Mouse (Mus musculus) CH12.LX (cell line): ENCODE measurements around the gene Zbtb37. TPM values are rescaled to one million over a fixed set of nuclear protein-coding genes. Genes with fewer than 3 reads are reported as not detected.

ENCODE experiments used
- DNase-seq: peaks from one replicate; pipeline ENCODE4 v3.0.0-alpha.2; 2013; ENCODE audit errors: extremely low read depth
- H3K27ac ChIP-seq: 2 replicates; pipeline ENCODE4 v1.5.1; 2012; ENCODE audit warnings: low read depth, mild to moderate bottlenecking, control low read depth, moderate library complexity; ENCODE audit not compliant: insufficient read depth
- H3K27me3 ChIP-seq: replicated peaks from 2 replicates; pipeline ENCODE3; 2012; ENCODE audit warnings: inconsistent platforms
- H3K36me3 ChIP-seq, 2 experiments: replicated peaks in 1 of 2; 2 replicates each; pipeline versions ENCODE3 to v1.6.1; 2012; ENCODE audit warnings: inconsistent platforms in 1 of 2, low read length in 1 of 2, mild to moderate bottlenecking in 1 of 2, mixed read lengths in 1 of 2, moderate library complexity in 1 of 2; ENCODE audit not compliant: control insufficient read depth in 1 of 2, insufficient read depth in 1 of 2
- H3K4me1 ChIP-seq, 2 experiments: 2 replicates each; pipeline ENCODE4 v1.6.1; 2012; ENCODE audit warnings: inconsistent platforms in 1 of 2, moderate library complexity in 1 of 2; ENCODE audit not compliant: insufficient read depth in 2 of 2, control insufficient read depth in 1 of 2
- H3K4me2 ChIP-seq: 2 replicates; pipeline ENCODE4 v1.6.1; 2012; ENCODE audit warnings: low read depth, mild to moderate bottlenecking, control low read depth; ENCODE audit not compliant: poor library complexity, insufficient read depth, severe bottlenecking
- H3K4me3 ChIP-seq, 3 experiments: fragments of 150-350 bp in 1 of 3; sonication (generic) in 1 of 3; replicated peaks in 1 of 3; 2 replicates each; pipeline versions ENCODE3 to v1.5.1; 2011 to 2012; ENCODE audit warnings: low read depth in 2 of 3, low read length in 2 of 3, mild to moderate bottlenecking in 2 of 3, moderate library complexity in 2 of 3, control low read depth in 1 of 3, improper control_type of control experiment in 1 of 3, inconsistent platforms in 1 of 3, mixed read lengths in 1 of 3; ENCODE audit not compliant: poor library complexity in 1 of 3
- H3K79me2 ChIP-seq: replicated peaks from 2 replicates; pipeline ENCODE4 v1.6.1; 2012; ENCODE audit warnings: mild to moderate bottlenecking, moderate library complexity; ENCODE audit not compliant: control insufficient read depth, poor library complexity, insufficient read depth, severe bottlenecking; ENCODE audit errors: extremely low read depth
- H3K9ac ChIP-seq: 2 replicates; pipeline ENCODE4 v1.6.1; 2012; ENCODE audit warnings: low read depth, mild to moderate bottlenecking, control low read depth, moderate library complexity; ENCODE audit not compliant: insufficient read depth
- H3K9me3 ChIP-seq: replicated peaks from 2 replicates; pipeline ENCODE3; 2012; ENCODE audit warnings: low read length, inconsistent platforms, mixed read lengths
- CHD2 ChIP-seq: IDR thresholded peaks from 2 replicates; pipeline ENCODE4 v1.6.1; 2011; ENCODE audit warnings: low read length, improper control_type of control experiment
- ELF1 ChIP-seq: IDR thresholded peaks from 2 replicates; pipeline ENCODE4 v1.6.1; 2014; ENCODE audit warnings: low read depth, mild to moderate bottlenecking, inconsistent platforms, low read length, improper control_type of control experiment
- EP300 ChIP-seq: IDR thresholded peaks from 2 replicates; pipeline ENCODE4 v1.6.1; 2011; ENCODE audit warnings: low read length, improper control_type of control experiment
- HCFC1 ChIP-seq: IDR thresholded peaks from 2 replicates; pipeline ENCODE4 v1.6.1; 2012; ENCODE audit warnings: low read depth, mild to moderate bottlenecking, inconsistent platforms, low read length, improper control_type of control experiment
- JUN ChIP-seq: IDR thresholded peaks from 2 replicates; pipeline ENCODE4 v1.6.1; 2011; ENCODE audit warnings: low read depth, mild to moderate bottlenecking, low read length, improper control_type of control experiment, moderate library complexity; ENCODE audit not compliant: insufficient read depth
- JUND ChIP-seq: conservative IDR thresholded peaks from 2 replicates; pipeline ENCODE4 v1.6.1; 2011; ENCODE audit warnings: low read depth, low read length, improper control_type of control experiment
- MAX ChIP-seq: IDR thresholded peaks from 2 replicates; pipeline ENCODE4 v1.6.1; 2011; ENCODE audit warnings: low read length, improper control_type of control experiment
- MAZ ChIP-seq: IDR thresholded peaks from 2 replicates; pipeline ENCODE4 v1.6.1; 2012; ENCODE audit warnings: low read depth, mild to moderate bottlenecking, inconsistent platforms, low read length, improper control_type of control experiment, moderate library complexity
- MXI1 ChIP-seq: IDR thresholded peaks from 2 replicates; pipeline ENCODE4 v1.6.1; 2011; ENCODE audit warnings: mild to moderate bottlenecking, low read depth, low read length, improper control_type of control experiment
- MYC ChIP-seq: IDR thresholded peaks from 2 replicates; pipeline ENCODE4 v1.6.1; 2011; ENCODE audit warnings: low read depth, mild to moderate bottlenecking, improper control_type of control experiment, low read length
- NRF1 ChIP-seq: IDR thresholded peaks from 2 replicates; pipeline ENCODE4 v1.6.1; 2014; ENCODE audit warnings: low read depth, mild to moderate bottlenecking, inconsistent platforms, low read length, improper control_type of control experiment, moderate library complexity
- POLR2A ChIP-seq: IDR thresholded peaks from 2 replicates; pipeline ENCODE4 v1.6.1; 2011; ENCODE audit warnings: low read depth, mild to moderate bottlenecking, improper control_type of control experiment, low read length
- SMC3 ChIP-seq: IDR thresholded peaks from 2 replicates; pipeline ENCODE4 v1.6.1; 2011; ENCODE audit warnings: low read depth, low read length, improper control_type of control experiment
- TBP ChIP-seq: conservative IDR thresholded peaks from 2 replicates; pipeline ENCODE4 v1.6.1; 2011; ENCODE audit warnings: low read depth, low read length, improper control_type of control experiment
- USF1 ChIP-seq: IDR thresholded peaks from 2 replicates; pipeline ENCODE4 v1.6.1; 2014; ENCODE audit warnings: low read depth, mild to moderate bottlenecking, inconsistent platforms, low read length, improper control_type of control experiment
- ZC3H11A ChIP-seq: IDR thresholded peaks from 2 replicates; pipeline ENCODE4 v1.6.1; 2012; ENCODE audit warnings: low read depth, mild to moderate bottlenecking, inconsistent platforms, low read length, improper control_type of control experiment
- ZKSCAN1 ChIP-seq: IDR thresholded peaks from 2 replicates; pipeline ENCODE4 v1.6.1; 2012; ENCODE audit warnings: low read depth, inconsistent platforms, low read length, improper control_type of control experiment, borderline replicate concordance
- ZMIZ1 ChIP-seq: IDR thresholded peaks from 2 replicates; pipeline ENCODE4 v1.6.1; 2012; ENCODE audit warnings: low read depth, mild to moderate bottlenecking, inconsistent platforms, low read length, improper control_type of control experiment
- ZNF384 ChIP-seq: IDR thresholded peaks from 2 replicates; pipeline ENCODE4 v1.6.1; 2012; ENCODE audit warnings: low read depth, low read length, improper control_type of control experiment, inconsistent platforms
- dilution Hi-C: fragments of 300-500 bp; cut with MboI; formaldehyde crosslinking; loops from 2 replicates; pipeline ENCODE4 v1.14.3; 2020; ENCODE audit warnings: low sequenced_read_pairs; ENCODE audit not compliant: extremely low pct_unique_long_range_greater_than_20kb, extremely low pct_ligation_motif_present
- in situ Hi-C: fragments of 300-500 bp; cut with MboI; formaldehyde crosslinking; loops from 3 replicates; pipeline ENCODE4 v1.14.3; 2019; ENCODE audit warnings: low sequenced_read_pairs, low pct_ligation_motif_present, low pct_unique_long_range_greater_than_20kb, mixed read lengths
- polyA plus RNA-seq: library from polyadenylated mRNA; unstranded; fragments of >175 nt; gene quantifications from 2 replicates; pipeline ENCODE4 v1.2.1, GENCODE M21; 2012; ENCODE audit warnings: low read depth; ENCODE audit not compliant: insufficient read length
- total RNA-seq, 2 experiments: library from RNA; depleted of rRNA; stranded (reverse); fragments of 300-350 nt in 1 of 2; fragments of >200 nt in 1 of 2; gene quantifications; 2 replicates each; pipeline ENCODE4 v1.2.3; 2012 to 2014

The Zbtb37 gene
- total and polyA plus RNA-seq, 3 experiments, result 4.5 to 4.8 (median 4.7) TPM

GRCm38 (mm10) chr1:161040855-161041254, 6.2 kb upstream of the Zbtb37 start:
- in situ Hi-C loops (no loop called here), dilution Hi-C loops (no loop called here)
- Histone ChIP-seq H3K36me3 (peaks cover 53 to 77% of the 10 kb centered on the region in 2 experiments), H3K4me2 (no peak overlapping the region), H3K9ac (no peak overlapping the region), H3K4me1 (peaks cover 0 to 13% of the 10 kb centered on the region in 2 experiments; a peak in 2 of 4 replicates), H3K27me3 (no peaks in the 10 kb centered on the region), H3K27ac (no peak overlapping the region), H3K4me3 (no peak overlapping the region), H3K79me2 (peaks cover 17% of the 10 kb centered on the region), H3K9me3 (no peaks in the 10 kb centered on the region)
- DNase-seq, result peak; percentile 66
- TF ChIP-seq CHD2, result 0 out of 2 replicates have a peak, but pooled peaks have one; percentile 17
- 0 out of 2 replicates have a peak, but pooled peaks have one; percentile 13 for TF ChIP-seq ELF1
- 0 out of 2 replicates have a peak, but pooled peaks have one; percentile 24 for TF ChIP-seq ZMIZ1
- no peak for TF ChIP-seq MXI1
- 0 out of 2 replicates have a peak, but pooled peaks have one; percentile 30 for TF ChIP-seq MAX
- TF ChIP-seq ZC3H11A, result no peak
- no peak for TF ChIP-seq ZKSCAN1
- no peak for TF ChIP-seq JUN

DNA sequence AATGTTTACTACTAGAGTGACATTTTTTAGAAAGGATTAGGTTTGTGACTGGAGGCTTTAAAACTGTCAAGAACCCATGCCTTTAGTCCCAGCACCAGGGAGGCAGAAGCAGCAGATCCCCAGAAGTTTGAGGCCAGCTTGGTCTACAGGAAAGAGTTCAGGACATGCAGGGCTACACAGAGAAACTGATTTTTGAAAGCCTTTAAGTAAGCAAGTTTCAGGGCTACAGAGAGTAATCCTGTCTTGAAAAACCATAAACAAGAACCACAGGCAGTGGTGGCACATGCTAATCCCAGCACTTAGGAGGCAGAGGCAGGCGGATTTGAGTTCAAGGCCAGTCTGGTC, 5.7 kb upstream of the Zbtb37 start:
- Histone ChIP-seq H3K4me2 (no peak overlapping the region), H3K4me3 (no peak overlapping the region), H3K4me1 (peaks cover 0 to 13% of the 10 kb centered on the region in 2 experiments; a peak in 2 of 4 replicates), H3K79me2 (peaks cover 21% of the 10 kb centered on the region), H3K27me3 (no peaks in the 10 kb centered on the region), H3K9me3 (no peaks in the 10 kb centered on the region), H3K27ac (no peak overlapping the region), H3K9ac (no peak overlapping the region), H3K36me3 (peaks cover 52 to 77% of the 10 kb centered on the region in 2 experiments)
- dilution Hi-C loops, result no loop called here
- peak; percentile 43; the same call in 1 of the 2 replicates for TF ChIP-seq MYC
- no peak for TF ChIP-seq ZC3H11A
- no peak for TF ChIP-seq NRF1
- TF ChIP-seq ZNF384, result no peak
- 0 out of 2 replicates have a peak, but pooled peaks have one; percentile 7 for TF ChIP-seq MAZ
- no peak for TF ChIP-seq EP300
- no peak; the same call in 1 of the 2 replicates for TF ChIP-seq SMC3
- no peak for TF ChIP-seq USF1
- peak; percentile 16; the same call in 1 of the 2 replicates for TF ChIP-seq POLR2A
- 0 out of 2 replicates have a peak, but pooled peaks have one; percentile 17 for TF ChIP-seq MAX
- TF ChIP-seq JUN, result no peak
- no peak for TF ChIP-seq HCFC1
- TF ChIP-seq JUND, result no peak
- TF ChIP-seq TBP, result no peak
- in situ Hi-C loops, result no loop called here
- no peak for DNase-seq
